Mouse (Mus musculus) heart, embryonic 13.5 days (tissue): ENCODE measurements at regions not wholly inside any gene's neighbourhood (a gene's known extent, or its start where the extent isn't known, plus 50 kb on each side); places are given as distances from the start of the nearest gene placed in this dataset.
"Not testable (repeated sequence)": the region's sequence is repeated elsewhere in the genome, so short reads cannot be mapped to it uniquely, and the experiment has no call there.

Source experiments
- ATAC-seq: fragments of 200-750 bp; cut with Nextera tagmentation; 2 replicates; pipeline ENCODE4 v1.8.0; 2017; ENCODE audit warnings: moderate TSS enrichment; ENCODE audit not compliant: insufficient number of reproducible peaks, low FRiP score, low TSS enrichment; ENCODE audit errors: extremely low read depth
- H3K27ac ChIP-seq: fragments of 300-500 bp; sonication (generic); replicated peaks from 2 replicates; pipeline ENCODE4 v1.5.1; 2015; ENCODE audit warnings: moderate library complexity, mild to moderate bottlenecking, inconsistent platforms
- H3K27me3 ChIP-seq: fragments of 300-500 bp; sonication (generic); replicated peaks from 2 replicates; pipeline ENCODE4 v1.6.1; 2015; ENCODE audit warnings: mild to moderate bottlenecking, inconsistent platforms
- H3K36me3 ChIP-seq: fragments of 300-500 bp; sonication (generic); 2 replicates; pipeline ENCODE4 v1.6.1; 2015; ENCODE audit warnings: mild to moderate bottlenecking, inconsistent platforms
- H3K4me1 ChIP-seq: fragments of 300-500 bp; sonication (generic); 2 replicates; pipeline ENCODE4 v1.6.1; 2015; ENCODE audit warnings: inconsistent platforms
- H3K4me2 ChIP-seq: fragments of 300-500 bp; sonication (generic); 2 replicates; pipeline ENCODE4 v1.6.1; 2015; ENCODE audit warnings: inconsistent platforms, mild to moderate bottlenecking, moderate library complexity
- H3K4me3 ChIP-seq: fragments of 300-500 bp; sonication (generic); 2 replicates; pipeline ENCODE4 v1.5.1; 2015; ENCODE audit warnings: moderate library complexity, mild to moderate bottlenecking, inconsistent platforms
- H3K9ac ChIP-seq: fragments of 300-500 bp; sonication (generic); 2 replicates; pipeline ENCODE4 v1.6.1; 2015; ENCODE audit warnings: inconsistent platforms, mild to moderate bottlenecking, moderate library complexity
- H3K9me3 ChIP-seq: fragments of 300-500 bp; sonication (generic); 2 replicates; pipeline ENCODE4 v1.6.1; 2016; ENCODE audit warnings: inconsistent platforms
- WGBS: fragments of 180-500 bp; shearing (Covaris S2); methylation state at CpG from one replicate; pipeline ENCODE4 v1.1.7; 2015; ENCODE audit warnings: mixed read lengths; 5-methylcytosine and 5-hydroxymethylcytosine counted together

GRCm38 (mm10) chr12:3188734-3189275 lies 121.0 kb downstream of the Rab10 start:
- not testable (repeated sequence) for H3K4me2 ChIP-seq, H3K36me3 ChIP-seq, H3K4me3 ChIP-seq, H3K9ac ChIP-seq, ATAC-seq, H3K27ac ChIP-seq, H3K4me1 ChIP-seq, H3K9me3 ChIP-seq, H3K27me3 ChIP-seq
- 50% methylated on average over 2 of the region's 2 CpGs for WGBS

DNA sequence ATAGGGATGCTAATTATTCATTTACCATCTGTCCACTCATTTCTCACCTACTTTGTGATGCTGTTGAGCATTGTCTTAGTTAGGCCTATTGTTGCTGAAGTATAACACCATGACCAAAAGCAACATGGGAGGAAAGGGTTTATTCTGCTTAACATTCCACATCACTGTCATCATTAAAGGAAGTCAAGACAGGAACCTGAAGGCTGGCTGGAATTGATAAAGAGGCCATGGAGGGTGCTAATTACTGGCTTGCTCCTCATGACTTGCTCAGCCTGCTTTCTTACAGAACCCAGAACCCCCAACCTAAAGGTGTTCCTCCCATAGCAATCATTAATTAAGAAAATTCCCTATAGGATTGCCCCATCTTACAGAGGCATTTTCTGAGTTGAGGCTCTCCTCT lies 121.6 kb downstream of the Rab10 start:
- Histone ChIP-seq H3K4me1 (no peaks in the 10 kb centered on the region), H3K4me3 (no peak overlapping the region)

DNA sequence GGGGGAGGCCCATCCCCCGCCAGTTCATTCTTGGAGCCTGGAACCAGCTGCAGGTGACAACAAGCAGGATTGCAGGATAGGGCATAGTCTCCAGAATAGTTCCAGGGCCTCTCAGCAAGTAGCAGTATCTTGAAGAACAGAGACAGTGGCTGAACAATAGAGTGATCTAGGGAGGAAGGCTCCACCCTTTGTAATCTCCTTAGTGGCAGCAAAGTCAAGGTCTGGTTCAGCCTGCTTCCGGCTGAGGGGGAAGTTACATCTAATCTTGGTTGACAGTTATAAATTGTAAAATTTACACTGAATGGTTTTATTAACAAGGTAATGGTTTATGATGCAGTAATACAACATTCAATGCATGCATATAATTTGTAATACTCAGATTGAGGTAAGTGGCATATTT lies 136.4 kb downstream of the Rab10 start:
- Histone ChIP-seq H3K27ac (no peak overlapping the region), H3K4me3 (no peak overlapping the region), H3K4me1 (no peaks in the 10 kb centered on the region), H3K27me3 (no peaks in the 10 kb centered on the region), H3K36me3 (no peaks in the 10 kb centered on the region), H3K9me3 (no peaks in the 10 kb centered on the region), H3K9ac (no peak overlapping the region), H3K4me2 (no peak overlapping the region)
- 56% methylated on average over 2 of the region's 2 CpGs for WGBS
- ATAC-seq: no peak

More for the DNA sequence above, 121.6 kb downstream of the Rab10 start:
- Histone ChIP-seq H3K9ac (no peak overlapping the region), H3K4me2 (no peak overlapping the region), H3K27ac (no peak overlapping the region), H3K27me3 (no peaks in the 10 kb centered on the region), H3K9me3 (no peaks in the 10 kb centered on the region), H3K36me3 (no peaks in the 10 kb centered on the region)
- no peak for ATAC-seq

GRCm38 (mm10) chr12:3169705-3170287 lies 140.0 kb downstream of the Rab10 start:
- ATAC-seq, H3K9me3 ChIP-seq, H3K4me3 ChIP-seq, H3K27ac ChIP-seq, H3K4me1 ChIP-seq, H3K9ac ChIP-seq, H3K27me3 ChIP-seq, H3K36me3 ChIP-seq, H3K4me2 ChIP-seq: not testable (repeated sequence)
- 41% methylated on average over 8 of the region's 8 CpGs for WGBS

DNA sequence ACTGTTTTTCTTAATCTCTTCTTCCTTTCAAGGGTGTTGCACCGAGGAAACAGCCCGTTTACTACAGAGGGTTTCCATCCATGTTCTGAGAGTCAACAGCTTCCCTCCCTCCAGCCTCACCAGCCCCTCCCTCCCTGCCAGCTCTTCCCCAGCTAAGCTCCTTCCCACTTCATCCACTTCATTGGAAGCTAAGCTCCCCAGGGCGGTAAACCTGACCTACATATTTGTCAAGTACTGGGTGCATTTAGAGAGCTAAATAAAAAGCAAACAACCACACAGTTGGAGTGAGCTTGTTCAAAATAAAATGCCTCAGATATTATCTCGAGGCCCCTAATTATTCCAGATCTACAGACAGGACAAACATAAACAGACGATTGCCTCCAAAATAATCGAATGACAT lies 148.1 kb downstream of the Rab10 start:
- ATAC-seq, H3K9ac ChIP-seq, H3K36me3 ChIP-seq, H3K4me3 ChIP-seq, H3K4me2 ChIP-seq, H3K27me3 ChIP-seq, H3K4me1 ChIP-seq, H3K9me3 ChIP-seq, H3K27ac ChIP-seq: not testable (repeated sequence)
- WGBS: 61% methylated on average over 6 of the region's 6 CpGs

DNA sequence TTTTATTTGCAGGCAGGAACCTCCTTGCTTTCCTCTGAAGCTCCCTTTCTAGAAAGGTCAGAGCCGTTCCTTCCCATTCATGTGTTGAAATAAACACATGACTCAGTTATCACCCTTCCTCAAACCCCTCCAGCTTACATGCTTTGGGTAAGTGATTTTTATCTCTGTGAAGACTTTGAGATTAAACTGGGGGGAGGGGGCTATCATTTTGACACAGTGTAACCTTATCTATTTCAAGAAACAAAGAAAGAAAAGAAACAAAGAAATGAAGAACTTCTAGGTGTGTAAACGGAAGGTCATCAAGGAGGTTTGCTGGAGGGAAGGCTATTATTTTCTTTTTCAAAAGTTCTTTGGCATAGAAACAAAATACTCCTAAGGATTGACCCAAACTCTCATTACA lies 151.0 kb downstream of the Rab10 start:
- not testable (repeated sequence) for H3K9ac ChIP-seq, H3K4me3 ChIP-seq, H3K9me3 ChIP-seq, H3K27ac ChIP-seq, H3K4me2 ChIP-seq, H3K4me1 ChIP-seq, ATAC-seq, H3K27me3 ChIP-seq, H3K36me3 ChIP-seq
- WGBS: 46% methylated on average over 2 of the region's 2 CpGs

GRCm38 (mm10) chr12:3153705-3154104 lies 156.1 kb downstream of the Rab10 start:
- H3K9ac ChIP-seq: not testable (repeated sequence)
- WGBS: 46% methylated on average over 7 of the region's 7 CpGs

DNA sequence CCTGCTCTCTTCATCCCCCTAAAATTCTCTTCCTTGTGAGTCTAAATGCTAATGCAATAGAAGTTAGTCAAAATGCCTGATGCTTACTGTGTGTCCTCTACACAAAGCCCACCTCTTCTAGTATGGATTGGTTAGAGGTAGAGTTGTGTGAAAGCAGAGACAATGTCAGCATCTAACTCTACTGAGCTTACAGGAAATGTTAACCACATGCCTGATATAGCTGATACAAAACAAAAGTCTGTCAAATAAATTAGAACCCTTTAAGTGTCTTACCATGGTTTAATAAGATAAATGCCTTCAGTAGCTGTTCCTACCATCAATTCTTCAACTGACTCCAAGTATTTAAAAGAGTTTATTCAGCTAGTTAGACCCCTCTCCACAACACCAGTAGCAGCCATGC lies 177.2 kb downstream of the Rab10 start:
- H3K9ac ChIP-seq, H3K4me1 ChIP-seq, H3K27me3 ChIP-seq, H3K4me2 ChIP-seq, H3K9me3 ChIP-seq, H3K27ac ChIP-seq, H3K36me3 ChIP-seq, H3K4me3 ChIP-seq, ATAC-seq: not testable (repeated sequence)

More at GRCm38 (mm10) chr12:3153705-3154104, 156.1 kb downstream of the Rab10 start:
- H3K9me3 ChIP-seq, H3K4me1 ChIP-seq, H3K4me2 ChIP-seq, H3K27ac ChIP-seq, ATAC-seq, H3K36me3 ChIP-seq, H3K4me3 ChIP-seq, H3K27me3 ChIP-seq: not testable (repeated sequence)

DNA sequence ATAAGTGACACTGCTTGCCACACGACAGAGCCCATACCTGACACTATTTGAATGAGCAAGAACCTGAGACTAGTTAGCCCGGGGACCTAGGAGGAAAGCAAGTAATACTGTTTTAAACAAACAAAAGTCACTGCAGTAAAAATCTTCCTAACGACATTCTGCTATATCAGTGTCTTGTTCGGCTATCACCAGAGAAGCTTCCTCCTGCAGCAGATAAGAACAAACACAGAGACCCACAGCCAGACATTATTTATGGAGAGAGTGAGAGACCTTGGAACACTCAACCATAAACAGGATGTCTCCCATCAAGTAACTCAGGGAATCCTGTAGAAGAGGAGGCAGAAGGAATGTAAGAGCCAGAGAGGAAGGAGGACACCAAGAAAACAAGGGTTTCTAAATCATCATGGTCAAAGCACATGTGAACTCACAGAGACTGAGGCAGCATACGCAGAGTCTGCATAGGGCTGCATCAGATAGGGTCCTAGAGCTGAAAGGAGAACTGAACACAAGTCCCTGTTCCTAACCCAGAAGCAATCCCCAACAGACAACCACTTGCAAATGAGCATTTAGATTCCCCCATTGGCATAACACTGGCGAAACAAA lies 178.5 kb downstream of the Rab10 start:
- not testable (repeated sequence) for ATAC-seq, H3K4me2 ChIP-seq, H3K4me1 ChIP-seq, H3K9ac ChIP-seq, H3K9me3 ChIP-seq, H3K27ac ChIP-seq, H3K27me3 ChIP-seq, H3K4me3 ChIP-seq, H3K36me3 ChIP-seq
- WGBS: 59% methylated on average over 6 of the region's 6 CpGs

DNA sequence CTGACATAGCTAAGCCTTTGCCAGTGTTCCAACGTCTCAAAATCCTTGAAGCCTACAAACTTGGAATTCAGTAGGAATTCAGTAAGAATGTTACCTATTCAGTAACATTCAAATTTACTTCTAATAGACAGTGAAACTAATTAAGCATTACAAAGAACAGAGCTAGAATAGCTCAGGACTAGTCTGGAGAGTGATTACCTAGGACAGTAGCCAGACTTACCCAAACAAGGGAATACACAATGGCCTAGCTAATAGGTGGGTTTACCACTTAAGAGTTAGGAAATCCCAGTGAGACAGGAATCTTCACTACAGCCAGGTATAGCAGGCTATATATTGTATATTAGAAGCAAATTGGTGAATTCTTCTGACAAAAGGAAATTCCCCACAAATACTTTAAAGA lies 182.4 kb downstream of the Rab10 start:
- 74% methylated on average over 1 of the region's 1 CpGs for WGBS
- H3K4me3 ChIP-seq, H3K9ac ChIP-seq, ATAC-seq, H3K4me1 ChIP-seq, H3K9me3 ChIP-seq, H3K27ac ChIP-seq, H3K36me3 ChIP-seq, H3K27me3 ChIP-seq, H3K4me2 ChIP-seq: not testable (repeated sequence)

DNA sequence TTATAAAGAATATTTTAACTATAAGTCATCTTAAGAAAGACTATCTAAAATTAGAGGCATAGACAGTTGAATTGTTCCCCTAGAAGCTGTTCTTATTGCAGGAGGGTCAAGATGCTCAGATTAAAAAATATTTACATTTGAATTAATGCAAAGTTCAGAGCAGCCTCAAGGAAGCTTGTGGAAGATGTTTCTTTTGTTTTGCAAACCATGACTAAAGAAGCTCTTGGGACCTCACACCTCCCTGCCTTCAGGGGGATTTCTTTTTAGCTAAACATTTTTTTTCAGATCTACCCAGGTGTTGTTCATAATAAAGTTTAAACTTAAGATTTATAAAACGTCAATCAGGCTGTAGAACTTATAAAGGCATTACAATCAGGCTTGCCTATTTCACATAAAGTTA lies 185.7 kb downstream of the Rab10 start:
- H3K27me3 ChIP-seq: no peaks in the 10 kb centered on the region
- no peak overlapping the region for H3K9ac ChIP-seq
- no peak overlapping the region for H3K4me2 ChIP-seq
- no peaks in the 10 kb centered on the region for H3K36me3 ChIP-seq
- no peaks in the 10 kb centered on the region for H3K4me1 ChIP-seq
- H3K9me3 ChIP-seq: 0 out of 2 replicates have a peak, but pooled peaks cover 6% of the 10 kb centered on the region
- WGBS: 57% methylated on average over 1 of the region's 1 CpGs
- no peak for ATAC-seq
- no peak overlapping the region for H3K4me3 ChIP-seq
- H3K27ac ChIP-seq: no peak overlapping the region

GRCm38 (mm10) chr12:3110589-3110988 lies 199.2 kb downstream of the Rab10 start:
- 63% methylated on average over 11 of the region's 11 CpGs for WGBS
- ATAC-seq, H3K9ac ChIP-seq, H3K27me3 ChIP-seq, H3K4me2 ChIP-seq, H3K4me3 ChIP-seq, H3K9me3 ChIP-seq, H3K36me3 ChIP-seq, H3K4me1 ChIP-seq, H3K27ac ChIP-seq: not testable (repeated sequence)
